Mouse (Mus musculus): ENCODE data around the gene Mrps21.
A peak's percentile ranks its signal among the peaks of the same experiment; 100 is the strongest.

Mrps21 gene

DNA sequence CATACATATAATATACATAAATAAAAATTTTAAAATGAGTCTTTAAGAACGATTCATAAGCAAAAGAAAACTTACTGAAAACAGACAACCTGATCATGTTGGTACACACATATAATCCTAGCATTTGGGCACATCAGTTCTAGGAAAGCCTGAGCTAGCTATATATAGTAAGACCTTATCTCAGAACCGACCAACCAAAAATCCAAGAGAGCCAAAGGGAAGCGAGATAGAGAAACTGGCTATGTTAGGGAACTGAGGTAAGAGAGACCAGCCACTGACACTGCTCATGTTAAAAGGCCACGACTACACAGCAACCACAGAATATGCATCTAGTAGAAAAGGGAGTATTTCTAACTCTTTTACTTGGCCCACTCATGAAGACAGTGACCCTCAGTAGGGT, 20.7 kb downstream of the Mrps21 start:
- no peak for DNase-seq (ENCODE audit: low spot score)

DNA sequence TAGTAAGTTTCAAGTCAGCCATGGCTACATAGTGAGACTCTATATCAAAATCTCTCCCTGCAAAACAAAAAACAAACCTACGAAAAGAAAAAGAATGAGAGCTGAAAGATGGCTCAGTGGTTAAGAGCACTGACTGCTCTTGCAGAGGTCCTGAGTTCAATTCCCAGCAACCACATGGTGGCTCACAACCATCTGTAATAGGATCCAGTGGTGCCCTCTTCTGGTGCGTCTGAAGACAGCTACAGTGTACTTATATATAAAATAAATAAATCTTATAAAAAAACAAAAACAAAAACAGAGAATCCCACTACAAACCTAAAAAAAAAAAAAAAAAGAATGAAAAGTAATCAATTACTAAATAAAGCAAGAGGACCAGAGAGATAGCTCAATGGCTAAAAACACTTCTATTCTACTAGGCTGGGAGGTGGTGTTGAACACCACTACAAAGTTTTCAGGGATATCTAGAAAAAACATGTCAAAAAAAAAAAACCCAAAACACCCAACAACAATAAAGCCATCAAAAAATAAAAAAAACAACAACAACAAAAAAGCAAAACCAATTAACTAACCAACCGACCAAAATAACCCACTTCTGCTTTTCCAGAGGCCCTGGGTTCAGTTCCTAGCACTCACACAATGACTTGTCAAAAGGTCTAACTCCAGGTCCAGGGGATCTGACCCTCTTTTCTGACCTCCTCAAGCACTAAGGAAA, 28.7 kb downstream of the Mrps21 start:
- no peak for DNase-seq (ENCODE audit: low spot score)

DNA sequence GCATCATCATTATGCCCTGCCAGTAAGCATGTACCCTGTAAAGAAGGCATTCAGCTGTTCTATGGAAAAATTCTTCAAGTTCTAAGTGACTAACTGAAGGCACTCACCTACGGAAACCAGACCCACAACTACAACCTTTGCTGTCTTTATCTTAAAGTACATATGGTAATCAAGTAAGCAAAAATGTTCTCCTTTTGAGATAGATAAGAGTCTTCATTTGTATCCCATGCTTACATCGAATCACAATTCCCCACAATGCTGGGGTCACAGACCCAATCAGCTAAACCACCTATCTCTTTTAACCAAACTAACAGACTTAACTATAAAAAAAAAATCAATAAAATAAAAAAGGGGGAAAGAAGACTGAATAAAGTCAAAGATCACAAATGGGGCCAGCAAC, 32.1 kb downstream of the Mrps21 start:
- no peak for DNase-seq (ENCODE audit: low spot score)

DNA sequence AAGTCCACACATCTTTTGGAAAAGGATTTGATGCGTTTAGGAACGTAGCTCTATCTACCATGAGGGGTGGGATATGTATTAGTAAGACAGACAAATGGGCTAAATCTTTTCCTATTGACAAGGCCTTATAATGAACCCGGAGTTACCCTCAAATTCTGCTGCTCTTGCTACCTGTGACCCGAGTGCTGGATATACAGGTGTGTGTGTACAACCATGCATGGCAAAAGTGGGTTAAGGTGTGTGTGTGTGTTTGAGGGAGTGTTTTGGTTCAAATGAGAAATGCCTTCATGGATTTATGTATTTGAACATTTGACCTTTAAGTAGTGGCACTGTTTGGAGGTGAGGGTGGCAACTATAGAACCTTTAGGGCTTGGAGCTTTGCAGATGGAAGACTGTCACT, 42.3 kb downstream of the Mrps21 start:
- no peak for DNase-seq (ENCODE audit: low spot score)

DNA sequence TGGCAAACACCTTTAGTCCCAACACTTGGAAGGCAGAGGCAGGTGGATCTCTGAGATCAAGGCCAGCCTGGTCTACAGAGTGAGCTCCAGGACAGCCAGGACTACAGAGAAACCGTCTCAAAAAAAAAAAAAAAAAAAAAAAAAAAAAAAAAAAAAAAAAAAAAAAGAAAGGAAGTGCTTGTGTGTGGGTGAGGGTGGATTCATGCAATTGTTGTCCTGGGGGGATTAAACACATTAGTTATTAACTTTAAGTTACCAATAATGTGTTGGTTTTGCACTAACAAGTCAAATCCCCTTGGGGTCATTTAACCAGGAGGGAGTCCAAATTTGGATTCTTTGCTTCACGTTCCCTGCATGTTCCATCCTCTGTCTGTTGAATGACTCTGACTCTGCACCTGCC, 45.0 kb downstream of the Mrps21 start:
- no peak for DNase-seq (ENCODE audit: low spot score)

DNA sequence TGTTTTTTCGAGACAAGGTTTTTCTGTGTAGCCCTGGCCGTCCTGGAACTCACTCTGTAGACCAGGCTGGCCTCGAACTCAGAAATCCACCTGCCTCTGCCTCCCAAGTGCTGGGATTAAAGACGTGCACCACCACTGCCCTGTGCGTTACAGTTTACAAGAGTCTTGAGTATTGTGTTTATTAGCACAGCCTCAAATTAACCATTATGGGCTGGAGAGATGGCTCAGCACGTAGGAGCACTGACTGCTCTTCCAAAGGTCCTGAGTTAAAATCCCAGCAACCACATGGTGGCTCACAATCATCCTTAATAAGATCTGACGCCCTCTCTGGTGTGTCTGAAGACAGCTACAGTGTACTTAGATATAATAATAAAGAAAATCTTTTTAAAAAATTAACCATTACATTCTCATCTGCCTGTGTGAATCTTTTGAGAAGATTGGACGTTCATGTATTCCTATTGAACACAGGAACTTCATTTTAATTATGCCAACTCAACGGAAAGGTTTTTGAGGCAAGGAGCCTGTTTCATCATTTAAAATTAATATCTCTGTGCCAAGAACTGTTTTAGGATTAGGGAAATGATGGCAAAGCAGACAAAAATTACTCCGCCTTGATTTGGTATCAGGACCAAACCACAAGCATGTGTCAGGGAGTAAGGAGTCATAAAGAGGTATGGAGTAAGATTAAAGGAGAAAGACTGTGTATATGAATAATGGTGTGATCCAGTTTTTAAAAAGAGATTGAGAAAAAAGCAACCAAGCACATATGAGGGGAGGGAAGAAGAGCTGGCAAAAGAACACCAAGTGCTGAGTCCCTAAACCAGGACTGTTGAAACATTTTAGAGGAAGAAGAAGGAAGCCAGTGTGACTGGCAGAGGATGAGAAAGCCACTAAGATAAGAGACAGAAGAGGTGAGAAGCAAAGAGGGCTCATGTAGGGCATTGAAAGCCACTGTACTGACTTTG, 51.0 kb downstream of the Mrps21 start:
- peak; percentile 54 for DNase-seq (ENCODE audit: low spot score)

DNA sequence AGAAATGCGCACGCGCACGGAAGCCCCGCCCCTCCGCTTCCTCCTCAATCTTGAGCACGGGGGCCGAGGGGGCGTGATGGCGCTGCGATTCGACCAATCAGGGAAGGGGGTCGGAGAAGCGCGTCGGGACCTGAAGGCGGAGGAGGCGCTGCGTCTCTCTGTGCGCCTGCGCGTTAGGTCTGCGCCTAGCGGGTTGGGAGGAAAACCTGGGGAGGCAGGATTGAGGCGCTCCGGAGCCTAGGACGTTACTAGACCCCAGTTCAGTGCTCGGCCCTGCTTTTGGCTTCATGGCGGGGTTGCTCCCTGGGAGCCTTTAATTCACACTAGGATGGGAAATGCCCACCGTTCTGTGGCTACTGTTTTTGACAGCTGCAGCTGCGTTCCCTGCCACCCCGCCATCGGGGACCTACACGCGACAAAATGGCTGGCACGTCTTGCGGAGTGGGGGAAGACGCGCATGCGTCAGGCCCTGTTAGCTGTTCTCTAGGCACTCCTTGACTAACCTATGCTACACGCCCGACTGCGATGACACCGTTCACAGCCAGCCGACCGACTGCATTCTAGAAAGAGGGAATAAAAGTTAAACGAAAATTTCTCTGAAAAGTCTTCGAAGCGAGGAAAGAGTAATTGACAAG, 51.9 kb downstream of the Mrps21 start:
- peak; percentile 100 for DNase-seq (ENCODE audit: low spot score)

DNA sequence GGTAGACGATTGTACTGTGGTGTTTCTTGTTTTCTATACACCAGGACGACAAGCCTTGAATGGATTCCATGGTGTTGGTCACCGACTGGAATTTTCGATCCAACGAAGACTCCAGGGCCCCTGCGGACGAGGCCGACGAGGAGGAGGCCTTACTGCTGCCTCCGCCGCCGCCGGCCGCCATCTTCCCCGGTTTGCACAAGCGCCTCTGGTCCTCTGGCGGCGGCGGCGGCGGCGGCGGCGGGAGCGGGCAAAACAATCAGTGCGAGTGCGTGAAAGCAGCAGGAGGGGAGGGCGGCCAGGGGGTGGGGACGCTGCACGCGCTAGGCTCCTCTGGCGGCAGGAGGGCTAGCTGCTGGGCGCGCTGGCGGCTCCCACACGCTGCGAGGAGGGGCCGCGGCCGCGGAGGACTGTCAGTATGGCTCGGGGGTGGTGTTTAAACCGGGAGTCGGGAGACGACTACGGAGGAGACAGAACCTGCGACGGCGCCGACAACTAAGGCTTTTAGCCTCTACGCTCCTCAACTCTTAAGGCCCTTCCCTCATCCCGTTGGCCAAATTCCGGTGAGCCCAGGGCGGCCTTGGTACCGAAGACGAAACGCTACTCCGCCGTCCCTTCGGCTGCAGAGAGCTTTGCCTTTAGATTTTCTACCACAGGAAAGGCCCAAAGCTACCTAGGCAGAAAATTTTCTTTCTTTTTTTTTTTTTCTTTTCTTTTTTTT, 52.6 kb downstream of the Mrps21 start, which contains the start of gene Rprd2:
TSS of gene Rprd2 (minus strand) at position 293 of the 718 bp plus-strand sequence.
- peak; percentile 82 for DNase-seq (ENCODE audit: low spot score)

DNA sequence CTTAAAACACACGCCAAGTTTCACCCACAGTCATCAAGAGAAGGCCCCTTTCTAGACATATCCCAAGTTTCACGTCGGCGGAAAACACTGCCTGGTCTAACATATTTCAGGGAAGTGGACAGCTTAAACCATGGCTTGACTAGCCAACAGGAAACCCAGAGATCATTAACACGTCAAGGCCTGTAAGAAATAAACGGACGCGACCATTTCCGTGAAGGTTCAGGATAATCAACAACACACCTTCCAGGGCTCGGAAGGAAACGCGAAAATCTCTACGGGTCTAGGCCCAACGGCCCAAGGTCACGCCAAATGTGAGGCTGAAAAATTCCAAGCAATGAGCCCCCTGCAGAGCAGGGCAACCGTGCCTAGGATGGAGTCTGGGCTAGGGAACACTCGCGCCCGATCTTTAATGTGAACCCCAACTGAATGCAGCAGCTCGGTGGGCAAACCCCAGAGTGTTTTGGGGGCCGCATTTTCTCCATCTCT, 53.2 kb downstream of the Mrps21 start:
- DNase-seq (ENCODE audit: low spot score), result peak; percentile 75

DNA sequence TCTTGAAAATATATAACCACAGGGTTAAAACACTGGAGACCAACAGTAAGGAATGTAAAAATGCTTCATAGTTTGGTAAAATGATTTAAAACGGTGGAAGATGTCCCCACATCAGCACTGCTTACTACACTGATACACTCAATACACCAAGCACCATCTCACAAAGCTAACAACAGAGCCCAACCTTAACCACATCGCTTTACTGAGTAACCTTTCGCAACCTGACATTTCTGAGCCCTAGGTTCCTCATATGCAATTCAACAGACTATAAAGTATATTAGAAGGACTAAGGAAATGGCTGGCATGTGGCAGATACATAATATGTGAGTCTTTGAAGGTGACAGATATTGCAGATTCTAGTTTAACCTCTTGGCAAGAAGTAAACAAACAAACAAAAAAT, 54.6 kb downstream of the Mrps21 start:
- DNase-seq (ENCODE audit: low spot score), result no peak
